12 mouse cellular contexts compared by ENCODE assay signal in the genomic region with DNA sequence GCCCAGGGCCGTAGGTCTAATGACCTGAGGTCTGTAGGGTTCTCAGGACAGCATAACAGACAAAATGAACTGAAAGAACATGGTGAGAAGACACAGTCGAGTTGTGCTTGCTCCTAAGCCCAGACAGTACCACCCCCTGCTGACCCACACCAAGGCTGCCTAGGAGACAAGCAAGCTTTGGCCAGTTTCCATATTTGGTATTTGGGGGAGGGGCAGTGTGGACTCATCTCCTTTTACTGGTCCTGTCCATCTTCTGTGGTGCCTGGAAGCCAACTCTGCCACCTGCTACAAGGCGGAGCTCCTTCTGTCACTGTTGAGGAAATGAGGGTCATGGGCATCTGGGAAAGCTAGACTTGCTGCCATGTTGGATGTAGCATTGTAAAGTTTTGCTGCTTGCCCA.
"Had no signal": no experiment of that assay in that cellular context is flagged by ENCODE, and none has a peak within 500 bp of the region (broad histone marks: within the 10 kb centered on the region; RNA-seq: fewer than 3 reads in every experiment).

No protein-coding gene starts in this region.

- DNase-seq: liver, postnatal 0 days; lung, adult 2 months; lung, postnatal 14 days; lung, postnatal 36 days; retina, postnatal 1 day; right cerebral cortex, adult 18-20 months; right cerebral cortex, postnatal 25 days; right cerebral cortex, postnatal 4 days; spleen, adult 18-20 months; thymus, adult 18-20 months; thymus, postnatal 14 days; thymus, postnatal 36 days had no signal
